Mouse (Mus musculus) liver, embryonic 11.5 days (tissue): Measurements from ENCODE around the gene Pcdh9. TPM values are rescaled to one million over a fixed set of nuclear protein-coding genes. Genes with fewer than 3 reads are reported as not detected.

Experiments
- ATAC-seq: fragments of 200-750 bp; cut with Nextera tagmentation; replicated peaks from 2 replicates; pipeline ENCODE4 v1.8.0; 2017; ENCODE audit warnings: moderate number of reproducible peaks, mild to moderate bottlenecking, moderate TSS enrichment, moderate library complexity; ENCODE audit not compliant: low FRiP score
- DNase-seq: peaks from one replicate; pipeline ENCODE4 v3.0.0-alpha.2; 2017; ENCODE audit warnings: low spot score
- H3K27ac ChIP-seq: fragments of 300-500 bp; sonication (generic); 2 replicates; pipeline ENCODE4 v1.5.1; 2014; ENCODE audit warnings: mild to moderate bottlenecking, low read depth, low read length, control low read depth
- H3K27me3 ChIP-seq: fragments of 300-500 bp; sonication (generic); replicated peaks from 2 replicates; pipeline ENCODE4 v1.6.1; 2014; ENCODE audit warnings: low read length, mixed read lengths; ENCODE audit not compliant: control insufficient read depth, insufficient read depth
- H3K36me3 ChIP-seq: fragments of 300-500 bp; sonication (generic); 2 replicates; pipeline ENCODE4 v1.6.1; 2014; ENCODE audit warnings: mild to moderate bottlenecking, low read length, moderate library complexity, mixed read lengths; ENCODE audit not compliant: control insufficient read depth, insufficient read depth
- H3K4me1 ChIP-seq: fragments of 300-500 bp; sonication (generic); replicated peaks from 2 replicates; pipeline ENCODE4 v1.6.1; 2014; ENCODE audit warnings: low read length, mixed read lengths; ENCODE audit not compliant: control insufficient read depth, insufficient read depth
- H3K4me2 ChIP-seq: fragments of 300-500 bp; sonication (generic); 2 replicates; pipeline ENCODE4 v1.6.1; 2014; ENCODE audit warnings: mild to moderate bottlenecking, control low read depth, moderate library complexity
- H3K4me3 ChIP-seq: fragments of 300-500 bp; sonication (generic); 2 replicates; pipeline ENCODE4 v1.5.1; 2014; ENCODE audit warnings: low read depth, low read length, control low read depth
- H3K9ac ChIP-seq: fragments of 300-500 bp; sonication (generic); 2 replicates; pipeline ENCODE4 v1.6.1; 2014; ENCODE audit warnings: low read depth, low read length, control low read depth
- H3K9me3 ChIP-seq: fragments of 300-500 bp; sonication (generic); 2 replicates; pipeline ENCODE4 v1.6.1; 2016; ENCODE audit warnings: low read length, inconsistent platforms, mixed read lengths; ENCODE audit not compliant: control insufficient read depth
- WGBS: fragments of 180-500 bp; shearing (Covaris S2); extraction: QIAGEN DNeasy Blood & Tissue Kit; methylation state at CpG from one replicate; pipeline ENCODE4 v1.1.7; 2014; 5-methylcytosine and 5-hydroxymethylcytosine counted together
- polyA plus RNA-seq: library from polyadenylated mRNA; unstranded; fragments of >200 nt; fragmentation: Nextera tagmentation; extraction: Ambion mirVana; gene quantifications from 2 replicates; pipeline ENCODE4 v1.2.1, GENCODE M21; 2014

The Pcdh9 gene
- polyA plus RNA-seq, 1 experiment from 2014 or later: 4.3 TPM

DNA sequence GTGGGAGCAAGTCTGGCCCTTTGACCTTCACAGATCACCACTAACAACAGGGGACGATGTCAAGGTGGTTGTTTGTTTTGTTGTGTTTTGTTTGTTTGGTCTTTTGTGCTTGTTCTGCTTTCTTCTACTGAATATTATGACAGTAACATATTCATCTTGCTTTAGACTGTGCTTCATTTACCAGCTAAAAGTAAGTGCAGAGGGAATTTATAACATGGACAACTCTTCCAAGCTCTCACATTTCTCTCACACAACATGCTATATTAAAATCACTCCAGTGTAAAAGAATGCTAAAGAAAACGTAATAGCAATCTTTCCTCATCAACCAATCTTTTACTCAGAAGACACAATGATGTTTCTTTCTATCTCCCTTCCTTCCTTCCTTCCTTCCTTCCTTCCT lies 787.7 kb downstream of the Pcdh9 start:
- Histone ChIP-seq H3K4me1 (no peaks in the 10 kb centered on the region), H3K4me2 (no peak overlapping the region), H3K27ac (no peak overlapping the region), H3K4me3 (no peak overlapping the region), H3K9ac (no peak overlapping the region), H3K36me3 (no peaks in the 10 kb centered on the region), H3K27me3 (no peaks in the 10 kb centered on the region), H3K9me3 (no peaks in the 10 kb centered on the region)
- no peak for ATAC-seq
- DNase-seq: no peak
- WGBS: 60% methylated on average over 2 of the region's 2 CpGs

DNA sequence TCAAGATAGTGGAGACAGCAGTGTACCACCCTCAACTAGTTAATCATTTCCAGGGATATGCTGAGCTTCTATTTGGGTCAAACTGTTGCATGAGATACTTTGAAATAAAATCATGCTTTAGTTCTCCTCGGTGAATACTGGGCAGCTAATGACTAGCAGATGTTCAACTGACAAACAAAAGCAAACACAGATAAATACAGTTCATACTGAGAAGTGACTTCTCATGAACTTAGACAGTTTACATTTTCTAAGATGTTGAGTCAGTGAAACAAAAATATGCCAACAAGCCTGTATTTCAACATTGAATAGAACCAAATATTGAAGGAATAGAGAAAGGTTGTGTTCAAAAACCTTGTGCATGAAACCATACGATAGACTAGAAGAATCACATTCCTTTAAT lies 795.4 kb downstream of the Pcdh9 start:
- 63% methylated on average over 2 of the region's 2 CpGs for WGBS
- Histone ChIP-seq H3K4me2 (no peak overlapping the region), H3K9me3 (no peaks in the 10 kb centered on the region), H3K9ac (no peak overlapping the region), H3K27ac (no peak overlapping the region), H3K27me3 (no peaks in the 10 kb centered on the region), H3K4me3 (no peak overlapping the region), H3K4me1 (no peaks in the 10 kb centered on the region), H3K36me3 (no peaks in the 10 kb centered on the region)
- DNase-seq: no peak
- ATAC-seq: no peak

DNA sequence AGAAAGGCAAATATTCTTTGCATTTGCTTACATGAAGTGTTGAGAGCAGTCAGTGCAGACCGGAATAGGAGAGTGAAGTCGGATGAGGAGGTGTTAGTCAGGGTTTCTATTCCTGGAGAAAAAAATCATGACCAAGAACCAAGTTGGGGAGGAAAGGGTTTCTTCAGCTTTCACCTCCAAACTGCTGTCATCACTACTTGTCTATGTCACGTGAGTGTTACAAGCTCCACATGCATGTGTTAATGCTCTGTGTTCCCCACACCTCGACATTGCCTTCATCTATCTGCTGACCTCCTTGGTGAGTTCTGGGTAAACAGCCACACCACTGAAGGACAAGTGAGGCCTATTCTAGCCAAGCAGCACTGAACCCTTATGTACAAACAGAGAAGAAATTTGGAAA lies 797.7 kb downstream of the Pcdh9 start:
- Histone ChIP-seq H3K27ac (no peak overlapping the region), H3K9ac (no peak overlapping the region), H3K9me3 (no peaks in the 10 kb centered on the region), H3K4me1 (no peaks in the 10 kb centered on the region), H3K27me3 (no peaks in the 10 kb centered on the region), H3K4me2 (no peak overlapping the region), H3K36me3 (no peaks in the 10 kb centered on the region), H3K4me3 (no peak overlapping the region)
- ATAC-seq: no peak
- no peak for DNase-seq
- 74% methylated on average over 4 of the region's 4 CpGs for WGBS

DNA sequence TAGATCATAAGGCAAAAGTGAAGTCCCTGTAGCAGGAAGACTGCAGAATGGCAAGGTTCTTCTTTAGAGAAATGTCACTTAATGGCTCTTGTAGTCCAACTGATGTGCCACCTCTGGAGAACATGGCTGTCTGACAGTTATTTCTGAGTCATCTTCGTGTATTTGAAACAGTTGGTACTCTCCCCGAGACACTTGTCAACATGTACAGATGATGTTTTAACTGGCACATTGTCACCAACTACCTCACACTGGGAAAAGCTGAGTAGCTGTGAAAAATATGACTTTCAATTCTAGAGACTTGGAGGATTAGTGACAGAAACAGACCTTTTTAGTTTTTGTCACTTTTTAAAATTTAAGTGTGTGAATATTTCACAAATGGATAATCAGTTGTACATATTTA lies 804.8 kb downstream of the Pcdh9 start:
- 76% methylated on average over 2 of the region's 2 CpGs for WGBS
- H3K9ac ChIP-seq: no peak overlapping the region
- no peak overlapping the region for H3K4me2 ChIP-seq
- no peaks in the 10 kb centered on the region for H3K36me3 ChIP-seq
- H3K4me3 ChIP-seq: no peak overlapping the region
- no peaks in the 10 kb centered on the region for H3K4me1 ChIP-seq
- H3K27ac ChIP-seq: no peak overlapping the region
- H3K9me3 ChIP-seq: no peaks in the 10 kb centered on the region
- H3K27me3 ChIP-seq: no peaks in the 10 kb centered on the region
- ATAC-seq (no peak), DNase-seq (no peak)

DNA sequence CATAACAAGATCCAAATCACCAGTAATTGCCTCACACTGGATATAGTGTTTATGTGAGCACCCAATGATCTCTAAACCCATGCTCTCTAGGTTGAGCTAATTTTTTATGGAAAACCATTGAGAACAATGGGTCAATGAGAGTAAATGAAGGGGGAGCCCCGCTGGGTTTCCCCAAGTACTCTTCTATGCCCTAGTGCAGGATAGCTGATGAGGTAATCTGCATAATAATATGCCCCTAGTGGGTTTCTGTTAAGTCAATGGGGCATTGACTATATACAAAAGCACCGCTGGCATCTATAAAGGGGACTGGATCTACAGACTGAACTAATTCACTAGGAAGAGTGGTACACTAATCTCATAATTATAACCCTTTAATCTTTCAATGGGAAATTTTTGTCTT lies 807.3 kb downstream of the Pcdh9 start:
- Histone ChIP-seq H3K4me1 (no peaks in the 10 kb centered on the region), H3K36me3 (no peaks in the 10 kb centered on the region), H3K9ac (no peak overlapping the region), H3K4me2 (no peak overlapping the region), H3K27ac (no peak overlapping the region), H3K9me3 (no peaks in the 10 kb centered on the region), H3K27me3 (no peaks in the 10 kb centered on the region), H3K4me3 (no peak overlapping the region)
- no peak for DNase-seq
- ATAC-seq: no peak
- WGBS: 35% methylated on average over 2 of the region's 2 CpGs

DNA sequence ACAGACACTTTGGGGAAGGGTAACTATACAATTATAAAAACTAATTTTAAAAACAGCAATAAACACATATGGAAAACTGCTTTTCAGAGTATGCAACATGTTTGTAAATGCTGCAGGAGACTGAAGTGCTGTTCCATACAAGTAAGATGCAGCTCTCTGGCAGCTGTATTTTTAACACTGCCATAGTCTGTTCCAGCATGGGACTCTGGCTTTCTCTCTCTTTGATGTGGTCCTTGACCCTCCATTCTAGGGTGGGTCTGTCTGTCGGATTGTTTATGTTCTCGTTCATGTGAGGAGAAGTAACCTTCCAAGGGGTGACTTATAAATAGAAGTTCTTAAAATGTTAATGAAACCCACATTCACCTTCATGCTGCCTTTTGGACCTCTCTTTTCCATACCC lies 809.6 kb downstream of the Pcdh9 start:
- H3K4me3 ChIP-seq: no peak overlapping the region
- no peak overlapping the region for H3K27ac ChIP-seq
- H3K36me3 ChIP-seq: no peaks in the 10 kb centered on the region
- H3K27me3 ChIP-seq: no peaks in the 10 kb centered on the region
- ATAC-seq (no peak), DNase-seq (no peak)
- H3K4me2 ChIP-seq: no peak overlapping the region
- H3K9ac ChIP-seq: no peak overlapping the region
- no peaks in the 10 kb centered on the region for H3K9me3 ChIP-seq
- no peaks in the 10 kb centered on the region for H3K4me1 ChIP-seq
- WGBS: 36% methylated on average over 2 of the region's 2 CpGs

DNA sequence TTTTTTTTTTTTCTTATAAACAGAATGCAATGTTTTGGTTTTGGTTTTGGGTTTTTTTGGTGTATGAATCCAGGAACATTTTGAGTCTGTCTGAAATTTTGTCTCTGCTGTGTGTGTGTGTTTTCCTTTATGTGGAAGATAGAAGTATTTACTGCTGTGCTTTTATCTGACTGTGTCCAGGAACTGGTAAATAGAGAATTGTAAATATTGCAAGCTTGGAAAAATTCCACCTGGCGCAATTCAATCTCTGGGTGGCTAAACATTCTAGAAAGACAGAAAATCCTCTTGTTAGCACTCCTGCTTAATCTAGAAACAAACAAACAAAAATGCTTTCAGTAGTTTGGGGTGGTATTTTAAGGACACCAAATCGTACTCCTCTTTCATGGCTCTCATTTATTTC lies 814.7 kb downstream of the Pcdh9 start:
- no peaks in the 10 kb centered on the region for H3K4me1 ChIP-seq
- no peak overlapping the region for H3K4me3 ChIP-seq
- H3K9me3 ChIP-seq: no peaks in the 10 kb centered on the region
- 63% methylated on average over 2 of the region's 2 CpGs for WGBS
- no peaks in the 10 kb centered on the region for H3K27me3 ChIP-seq
- H3K36me3 ChIP-seq: no peaks in the 10 kb centered on the region
- H3K9ac ChIP-seq: no peak overlapping the region
- DNase-seq: no peak
- H3K27ac ChIP-seq: no peak overlapping the region
- no peak overlapping the region for H3K4me2 ChIP-seq
- ATAC-seq: no peak

DNA sequence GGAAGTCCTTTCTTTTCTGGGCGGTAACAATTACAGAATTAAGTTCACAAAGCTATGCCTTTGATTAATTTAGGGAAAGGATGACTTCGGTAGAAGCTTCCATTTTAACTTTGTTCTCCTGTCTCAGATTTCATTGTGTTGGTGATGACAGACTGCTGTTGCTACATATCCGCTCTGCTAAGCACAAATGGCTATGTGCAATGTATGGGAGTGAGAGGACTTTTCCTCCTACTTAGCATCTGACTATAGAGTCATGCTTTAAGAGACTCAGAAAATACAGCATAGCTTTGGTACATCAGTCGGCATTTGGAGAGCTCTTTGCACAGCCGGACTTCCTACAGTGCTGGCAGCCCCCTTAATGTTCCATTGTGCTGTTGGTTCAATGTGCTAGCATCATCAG lies 818.1 kb downstream of the Pcdh9 start:
- H3K36me3 ChIP-seq: no peaks in the 10 kb centered on the region
- 83% methylated on average over 5 of the region's 5 CpGs for WGBS
- no peak overlapping the region for H3K9ac ChIP-seq
- H3K9me3 ChIP-seq: no peaks in the 10 kb centered on the region; the same call in 1 of the 2 replicates
- H3K4me2 ChIP-seq: no peak overlapping the region
- H3K4me3 ChIP-seq: no peak overlapping the region
- H3K27me3 ChIP-seq: no peaks in the 10 kb centered on the region
- no peak for DNase-seq
- H3K4me1 ChIP-seq: no peaks in the 10 kb centered on the region
- no peak for ATAC-seq
- H3K27ac ChIP-seq: no peak overlapping the region

DNA sequence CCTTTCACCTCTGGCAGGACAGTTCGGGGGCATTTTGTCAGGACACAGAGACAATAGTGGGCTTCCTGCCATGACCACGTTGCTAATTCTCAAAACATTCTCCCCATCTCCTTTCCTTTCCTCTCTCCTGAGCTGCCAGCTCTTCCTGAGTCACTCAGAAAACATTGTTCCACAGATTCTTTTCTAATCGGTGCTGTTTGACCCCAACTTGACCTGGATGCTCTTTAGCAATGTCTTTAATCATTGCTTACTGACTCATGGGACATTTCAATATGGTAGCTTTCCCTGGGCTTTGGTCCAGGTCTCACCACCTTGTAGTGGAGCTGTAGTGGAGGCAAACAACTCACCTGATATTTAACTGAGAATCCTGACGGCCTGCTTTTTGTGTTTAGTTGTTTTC lies 820.3 kb downstream of the Pcdh9 start:
- no peaks in the 10 kb centered on the region for H3K36me3 ChIP-seq
- DNase-seq (no peak), ATAC-seq (no peak)
- H3K4me2 ChIP-seq: no peak overlapping the region
- WGBS: 46% methylated on average over 4 of the region's 4 CpGs
- H3K9me3 ChIP-seq: no peaks in the 10 kb centered on the region; the same call in 1 of the 2 replicates
- H3K4me3 ChIP-seq: no peak overlapping the region
- H3K9ac ChIP-seq: no peak overlapping the region
- no peaks in the 10 kb centered on the region for H3K4me1 ChIP-seq
- H3K27ac ChIP-seq: no peak overlapping the region
- H3K27me3 ChIP-seq: no peaks in the 10 kb centered on the region
